Mouse (Mus musculus): Measurements from ENCODE around the gene Slc16a6. TPM values are rescaled to one million over a fixed set of nuclear protein-coding genes. Genes with fewer than 3 reads are reported as not detected.

Slc16a6 gene
- polyA plus RNA-seq (2017; shearing (Covaris generic)): 18.3 TPM

DNA sequence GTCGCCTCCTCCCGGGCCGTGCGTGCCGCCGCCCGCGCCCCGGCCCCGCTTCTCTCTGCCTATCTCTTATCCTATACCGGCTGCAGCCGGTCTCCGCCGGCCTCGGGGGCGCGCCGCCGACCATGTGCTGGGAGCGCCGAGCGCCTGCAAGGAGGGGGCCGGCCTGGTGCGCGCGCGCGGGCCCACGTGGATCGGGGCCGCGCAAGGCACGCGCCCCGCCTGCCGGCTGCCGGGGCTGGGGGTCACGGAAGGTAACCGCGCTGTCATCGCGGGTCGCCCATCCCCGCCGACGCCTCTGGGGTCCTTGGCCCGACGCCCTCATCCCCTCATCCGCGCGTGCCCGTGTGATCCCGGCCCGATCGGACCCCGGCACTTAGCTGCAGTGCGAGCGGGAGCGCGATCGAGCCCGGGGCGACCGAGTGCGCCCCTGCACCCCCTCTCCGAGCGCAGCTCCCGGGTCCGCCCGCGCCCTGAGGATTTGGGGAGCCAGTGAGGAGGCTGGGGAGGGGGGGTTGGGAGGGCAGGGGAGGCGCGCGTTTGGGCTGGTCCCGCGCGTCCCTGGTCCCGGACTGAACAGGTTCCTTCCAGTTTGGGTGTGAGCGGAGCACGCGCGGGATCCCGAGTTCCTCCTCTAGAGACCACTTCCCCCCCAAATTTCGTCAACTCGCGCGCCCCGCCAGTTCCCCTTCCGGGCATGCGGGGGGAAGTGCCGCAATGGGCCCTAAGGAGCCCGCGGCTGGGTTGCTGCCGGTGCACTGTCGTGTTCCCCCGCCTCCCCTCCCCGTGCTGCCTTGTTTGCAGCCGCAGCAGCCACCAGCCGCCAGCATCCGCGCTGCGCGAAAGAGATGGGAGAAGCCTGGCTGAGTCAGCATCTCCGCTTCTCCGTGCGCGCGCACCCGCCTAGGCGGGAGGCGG, at the start of gene Slc16a6, which contains the start of gene Arsg:
Gene Slc16a6, minus strand, starts transcription at position 428 of the 915 bp plus-strand sequence.
Gene Arsg, plus strand, starts transcription at position 204 of the 915 bp plus-strand sequence.

DNA sequence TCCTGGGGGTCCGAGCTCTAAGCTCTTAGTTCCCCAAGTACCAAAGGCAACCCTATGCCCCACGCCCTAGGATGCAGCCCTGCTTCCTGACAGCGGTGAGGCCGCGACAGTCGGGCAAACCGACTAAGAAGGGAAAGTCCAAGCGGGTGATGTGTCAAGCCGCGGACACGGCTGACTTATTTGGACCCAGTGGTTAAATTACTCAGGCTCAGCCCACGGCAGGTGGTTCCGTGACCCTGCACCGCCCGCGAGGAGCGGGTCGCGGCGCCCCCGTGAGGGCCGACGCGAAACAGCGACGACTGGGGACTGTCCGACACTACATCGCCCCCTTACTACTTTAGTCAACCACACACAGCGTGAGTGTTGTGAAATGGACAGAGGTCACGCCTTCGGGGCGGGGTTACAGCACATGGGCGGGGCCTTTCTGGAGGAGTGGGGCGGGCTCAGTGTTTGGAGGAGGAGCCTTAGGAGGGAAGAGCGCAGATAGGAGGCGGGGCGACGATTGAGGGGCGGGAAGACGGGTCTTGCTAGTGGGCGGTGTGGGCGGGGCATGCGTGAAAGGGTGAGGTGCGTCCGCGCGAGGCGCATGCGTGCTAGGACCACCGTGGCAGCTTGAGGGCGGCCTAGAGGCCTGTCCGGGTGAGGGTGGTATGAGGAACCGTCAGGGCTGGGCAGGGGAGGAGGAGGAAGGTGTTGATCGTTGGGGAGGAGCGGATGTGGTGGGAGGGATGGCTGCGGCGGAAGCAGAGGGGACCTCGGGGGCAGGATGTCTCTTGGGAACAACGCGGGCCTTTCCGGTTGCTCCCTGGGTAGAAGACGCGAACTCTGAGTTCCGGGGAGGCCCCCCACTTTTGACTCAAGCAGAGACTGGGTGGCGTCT, 47.8 kb downstream of the Slc16a6 start, which contains the start of gene Amz2:
Gene Amz2, plus strand, starts transcription at position 555 of the 880 bp plus-strand sequence.

GRCm38 (mm10) chr11:109413617-109414016, 59.8 kb downstream of the Slc16a6 start, which contains the start of gene 9930022D16Rik:
9930022D16Rik (plus strand) TSS chr11:109413917.

Other genes starting within 250 kb of the Slc16a6 start
- 7.9 TPM for gene Rgs9, start 175.5 kb downstream of the Slc16a6 start, polyA plus RNA-seq (2017; shearing (Covaris generic))
- 52.3 TPM for gene Gna13, start 110.8 kb downstream of the Slc16a6 start, polyA plus RNA-seq (2017; shearing (Covaris generic))
- 0.16 TPM for gene 9930022D16Rik, start 59.7 kb downstream of the Slc16a6 start, polyA plus RNA-seq (2017; shearing (Covaris generic))
- gene Amz2, start 47.7 kb downstream of the Slc16a6 start, polyA plus RNA-seq (2017; shearing (Covaris generic)): 39.7 TPM
- gene Arsg, start 224 bp downstream of the Slc16a6 start, polyA plus RNA-seq (2017; shearing (Covaris generic)): 3.6 TPM
- gene Wipi1, start 138.4 kb upstream of the Slc16a6 start, polyA plus RNA-seq (2017; shearing (Covaris generic)): 0.22 TPM
- 438 TPM for gene Prkar1a, start 175.8 kb upstream of the Slc16a6 start, polyA plus RNA-seq (2017; shearing (Covaris generic))
- 1.4 TPM for gene Fam20a, start 248.7 kb upstream of the Slc16a6 start, polyA plus RNA-seq (2017; shearing (Covaris generic))

Measured in CD4-positive, CD25-positive, alpha-beta regulatory T cell, adult 9 weeks (primary cell).